Mouse (Mus musculus) CD8-positive naive resting alpha-beta T cell, adult 2 months (primary cell): ENCODE results near the gene Etaa1.
A peak's percentile ranks its signal among the peaks of the same experiment; 100 is the strongest.
"Not testable (repeated sequence)": the region's sequence is repeated elsewhere in the genome, so short reads cannot be mapped to it uniquely, and the experiment has no call there.

Experiments used
- DNase-seq, 2 experiments: peaks; one replicate each; pipeline ENCODE4 v3.0.0; 2022; ENCODE audit warnings: low read depth in 2 of 2, low spot score in 2 of 2

The Etaa1 gene

DNA sequence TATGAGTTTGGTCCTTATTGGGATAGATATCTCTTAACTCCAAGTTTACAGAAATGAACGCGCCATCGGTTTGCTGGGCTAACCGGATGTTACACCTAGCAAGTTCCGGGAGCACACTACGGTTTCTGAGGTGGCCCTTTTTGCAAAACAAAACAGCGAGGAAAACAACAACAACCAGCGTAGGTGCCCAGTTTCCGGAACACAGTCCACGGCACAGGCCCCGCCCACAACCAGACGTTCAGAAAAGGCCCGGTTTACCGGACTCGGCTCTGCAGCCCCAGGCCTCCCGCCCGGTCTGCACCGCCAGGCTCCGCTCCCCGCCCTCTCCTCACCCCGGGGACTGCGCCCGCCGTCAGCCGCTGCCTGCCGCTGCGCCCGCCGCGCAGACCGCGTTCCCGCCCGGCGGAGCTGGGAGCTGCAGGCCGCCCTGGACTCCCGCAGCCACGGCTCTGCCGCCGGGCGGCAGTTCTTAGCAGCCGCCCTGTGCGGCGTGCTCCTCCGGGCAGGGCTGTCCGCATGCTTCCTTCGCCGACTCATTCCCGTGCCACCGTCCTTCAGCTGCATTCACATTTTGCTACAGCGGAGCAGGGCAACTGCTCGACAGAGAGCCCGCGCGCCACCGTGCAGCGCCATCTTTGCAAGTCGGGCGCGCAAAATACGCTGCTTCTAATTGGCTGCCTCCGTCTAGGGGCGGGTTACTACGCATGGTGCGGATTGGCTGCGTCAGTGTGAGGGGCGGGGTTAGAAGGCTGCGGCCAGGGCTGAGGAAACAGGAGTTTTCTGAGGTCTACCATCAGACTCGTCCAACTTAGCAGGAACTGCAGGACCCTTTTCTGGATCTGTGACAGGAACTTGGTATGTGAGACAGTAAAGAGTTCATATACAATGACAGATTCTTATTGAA, at the start of gene Etaa1:
Gene Etaa1 (minus strand): TSS at position 645 of the 904 bp plus-strand sequence.
- peak; percentile 88 to 94 for DNase-seq

- no peak for DNase-seq
Measured at GRCm38 (mm10) chr11:17994151-17994550, 40.5 kb upstream of the Etaa1 start.

GRCm38 (mm10) chr11:17992311-17992710, 38.6 kb upstream of the Etaa1 start:
- DNase-seq: no peak

DNA sequence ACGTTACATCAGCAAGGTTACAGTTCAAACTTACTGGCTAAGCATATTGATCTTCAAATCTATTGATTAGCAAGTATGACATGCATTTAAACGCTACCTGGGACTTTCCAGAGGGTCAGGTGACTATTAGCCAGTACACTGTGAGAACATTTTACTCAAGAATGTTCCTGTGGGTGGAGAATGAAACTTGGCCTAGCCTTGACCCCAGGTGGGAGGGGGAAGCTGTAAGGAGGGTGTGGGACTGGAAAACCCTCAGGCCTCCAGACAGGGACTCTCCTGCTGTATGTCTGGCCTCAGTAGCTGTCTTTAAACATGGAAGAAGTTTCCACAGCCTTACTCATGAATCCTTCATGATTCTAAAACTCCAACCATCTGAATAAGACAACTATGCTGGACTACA, 29.7 kb upstream of the Etaa1 start:
- no peak for DNase-seq

GRCm38 (mm10) chr11:17981246-17981645, 27.6 kb upstream of the Etaa1 start:
- DNase-seq: no peak

DNA sequence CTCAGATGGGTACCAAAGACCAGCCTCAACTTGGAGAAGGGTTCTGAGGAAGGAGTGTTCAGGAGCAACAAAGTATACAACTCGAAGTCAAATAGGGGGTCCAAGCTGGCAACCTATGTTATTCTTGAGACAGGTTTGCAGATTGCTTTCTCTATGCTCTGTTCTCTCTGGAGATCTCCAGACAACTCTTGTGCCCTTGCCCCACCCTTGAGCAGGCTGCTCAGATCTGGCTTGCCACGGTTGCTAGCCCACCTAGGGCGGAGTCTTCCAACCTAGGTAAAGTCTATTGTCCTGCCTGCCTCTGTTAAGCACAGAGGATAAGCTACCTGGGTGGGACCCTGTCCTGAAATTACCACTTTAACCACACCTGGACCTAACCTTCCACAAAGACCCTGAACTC, 21.9 kb upstream of the Etaa1 start:
- no peak for DNase-seq

DNA sequence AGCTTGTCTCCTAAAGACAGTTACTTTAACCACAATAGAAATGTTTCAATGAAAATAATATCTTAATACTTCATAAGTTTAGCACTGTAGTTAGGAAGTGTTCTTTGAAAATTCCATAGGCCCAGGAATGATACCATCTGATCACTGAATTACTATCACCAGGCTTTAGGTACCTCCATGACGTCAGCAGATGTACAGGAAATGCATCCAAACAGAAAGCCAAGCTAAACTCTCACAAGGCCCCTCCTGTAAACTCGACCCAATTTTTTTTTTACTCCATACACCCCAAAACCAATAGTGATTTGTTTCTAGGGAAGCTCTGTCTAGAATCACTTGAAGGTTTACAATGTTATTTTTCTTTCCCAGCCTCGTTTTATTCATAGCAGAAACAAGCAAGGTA, 884 bp downstream of the Etaa1 start:
- no peak for DNase-seq

DNA sequence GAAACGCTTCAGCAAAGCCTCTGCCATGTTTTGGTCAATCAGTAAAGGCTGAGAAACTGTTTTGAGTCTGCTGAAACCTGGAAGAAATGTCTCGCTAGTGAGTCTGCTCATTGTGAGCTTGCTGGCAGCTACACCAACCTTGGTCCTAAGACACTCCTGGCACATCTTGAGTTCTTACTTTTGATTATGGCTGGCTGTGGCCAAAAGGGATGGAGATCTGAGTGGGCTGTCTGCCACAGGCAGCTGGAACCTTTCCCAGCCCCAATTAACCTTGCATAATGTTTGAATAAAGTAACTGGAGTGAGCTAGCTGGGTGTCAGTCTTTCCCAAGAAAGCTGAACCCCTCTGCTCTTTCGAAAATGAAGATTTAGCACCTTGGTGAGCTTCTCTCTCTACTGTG, 2.3 kb downstream of the Etaa1 start:
- DNase-seq: no peak

GRCm38 (mm10) chr11:17939168-17939567, 14.5 kb downstream of the Etaa1 start:
- DNase-seq: no peak

DNA sequence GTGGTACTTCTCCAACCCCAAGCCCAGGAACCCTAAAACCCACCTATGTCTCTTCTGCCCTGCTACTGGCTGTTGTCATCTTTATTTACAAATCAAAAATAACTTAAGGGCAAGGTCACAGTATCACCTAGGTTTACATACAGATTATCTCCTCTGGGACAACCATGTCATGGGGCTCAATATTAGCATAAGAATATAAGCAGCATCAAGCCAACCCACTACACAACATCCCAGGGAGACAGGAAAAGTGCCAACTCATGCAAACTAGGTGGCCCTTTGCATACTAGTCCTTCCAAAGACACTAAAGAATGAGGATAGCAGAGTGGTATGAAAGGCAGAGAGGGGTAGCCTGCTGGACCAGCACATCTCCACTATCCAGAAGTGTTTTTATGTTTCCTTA, 15.7 kb downstream of the Etaa1 start:
- no peak for DNase-seq

- no peak for DNase-seq
Measured at GRCm38 (mm10) chr11:17917905-17918304, 35.8 kb downstream of the Etaa1 start.

GRCm38 (mm10) chr11:17917101-17917500, 36.6 kb downstream of the Etaa1 start:
- DNase-seq: no peak

GRCm38 (mm10) chr11:17916486-17916885, 37.2 kb downstream of the Etaa1 start:
- no peak for DNase-seq

- DNase-seq: not testable (repeated sequence)
Measured at GRCm38 (mm10) chr11:17900996-17901395, 52.7 kb downstream of the Etaa1 start.
